ENCODE assay signal across 8 mouse cellular contexts in the genomic region with DNA sequence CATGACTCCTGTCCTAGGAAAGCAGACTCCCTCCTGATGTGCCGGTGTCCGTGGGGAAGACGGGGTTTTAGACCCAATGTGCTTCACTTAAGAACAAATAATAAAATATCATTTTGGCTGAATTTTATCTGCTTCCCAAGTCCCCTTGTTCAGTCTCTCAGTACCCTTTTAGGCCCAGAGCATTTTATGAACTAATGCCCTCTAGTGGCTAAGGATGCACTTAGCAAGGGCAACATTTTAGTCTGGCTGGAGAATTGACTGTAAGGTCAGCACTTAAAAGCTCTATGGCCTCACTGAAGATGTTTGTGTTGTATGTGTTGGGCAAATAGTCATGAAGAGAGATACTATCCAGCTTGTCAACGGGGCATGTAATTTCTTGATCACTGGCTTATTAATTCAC.
DNase-seq lines count a peak whose midpoint lies in the region; ATAC-seq and TF ChIP-seq lines count a peak whose summit lies in the region.

No protein-coding gene starts in this region.

- no peak for ATAC-seq in hindbrain, embryonic 11.5 days (ENCODE audit: low FRiP score)
- ATAC-seq in hindbrain, embryonic 12.5 days (ENCODE audit: low FRiP score): no peak
- no peak for ATAC-seq in erythroblast, adult 5-6 weeks (replicated peaks; ENCODE audit: low FRiP score, poor library complexity, severe bottlenecking)

- peak; percentile 41 for TF ChIP-seq RAD21 in CH12.LX (IDR thresholded peaks at IDR 0.05; ENCODE audit: low read depth, low read length)

- no peaks in the 10 kb centered on the region for H3K27me3 ChIP-seq in hindbrain, embryonic 11.5 days (ENCODE audit: control insufficient read depth, insufficient read depth, low read length)
- H3K27me3 ChIP-seq in hindbrain, embryonic 12.5 days: no peaks in the 10 kb centered on the region
- H3K27me3 ChIP-seq in CH12.LX (replicated peaks): no peaks in the 10 kb centered on the region

- TF ChIP-seq CTCF in CH12.LX (conservative IDR thresholded peaks at IDR 0.05 in 1 of 2, IDR thresholded peaks at IDR 0.05 in 1 of 2; ENCODE audit: low read depth in 2 of 2, low read length in 2 of 2): peak; percentile 45 to 49; a peak in 2 of 4 replicates

- no peaks in the 10 kb centered on the region for H3K4me1 ChIP-seq in hindbrain, embryonic 11.5 days (replicated peaks; ENCODE audit: control insufficient read depth, insufficient read depth, low read length)
- no peaks in the 10 kb centered on the region for H3K4me1 ChIP-seq in hindbrain, embryonic 12.5 days
- peaks cover 0 to 3% of the 10 kb centered on the region in 2 experiments; a peak in 1 of 4 replicates for H3K4me1 ChIP-seq in CH12.LX (ENCODE audit: control insufficient read depth in 1 of 2, insufficient read depth in 2 of 2)

- dilution Hi-C loops in CH12.LX (cut with MboI; ENCODE audit: extremely low pct_ligation_motif_present, extremely low pct_unique_long_range_greater_than_20kb, low sequenced_read_pairs): no loop called here

- no peak overlapping the region for H3K4me3 ChIP-seq in hindbrain, embryonic 11.5 days (ENCODE audit: low read depth, low read length)
- H3K4me3 ChIP-seq in hindbrain, embryonic 12.5 days: no peak overlapping the region
- H3K4me3 ChIP-seq in CH12.LX (replicated peaks in 1 of 3; ENCODE audit: low read depth in 2 of 3, low read length in 2 of 3, poor library complexity in 1 of 3): no peak overlapping the region

- no peak overlapping the region for H3K27ac ChIP-seq in hindbrain, embryonic 11.5 days (ENCODE audit: low read depth, low read length)
- no peak overlapping the region for H3K27ac ChIP-seq in hindbrain, embryonic 12.5 days
- H3K27ac ChIP-seq in CH12.LX (ENCODE audit: insufficient read depth, low read depth): no peak overlapping the region

- H3K79me2 ChIP-seq in CH12.LX (replicated peaks; ENCODE audit: control insufficient read depth, extremely low read depth, insufficient read depth, poor library complexity, severe bottlenecking): no peaks in the 10 kb centered on the region

- no peak overlapping the region for H3K4me2 ChIP-seq in hindbrain, embryonic 11.5 days (replicated peaks; ENCODE audit: low read depth, low read length)
- H3K4me2 ChIP-seq in hindbrain, embryonic 12.5 days (replicated peaks): no peak overlapping the region
- no peak overlapping the region for H3K4me2 ChIP-seq in CH12.LX (ENCODE audit: insufficient read depth, low read depth, poor library complexity, severe bottlenecking)

- TF ChIP-seq POLR2A in CH12.LX (IDR thresholded peaks at IDR 0.05; ENCODE audit: low read depth, low read length): no peak

- in situ Hi-C loops in CH12.LX (cut with MboI; ENCODE audit: low pct_ligation_motif_present, low pct_unique_long_range_greater_than_20kb, low sequenced_read_pairs): loop anchor here (25.0 kb wide), 1 partner anchor 329 kb away; no protein-coding TSS in a partner anchor

- 72% methylated on average over 4 of the region's 4 CpGs for WGBS in hindbrain, embryonic 11.5 days
- WGBS in hindbrain, embryonic 12.5 days: 66% methylated on average over 4 of the region's 4 CpGs

- TF ChIP-seq EP300 in CH12.LX (IDR thresholded peaks at IDR 0.05; ENCODE audit: low read length): no peak

- H3K9ac ChIP-seq in hindbrain, embryonic 11.5 days (ENCODE audit: low read depth, low read length): no peak overlapping the region
- no peak overlapping the region for H3K9ac ChIP-seq in hindbrain, embryonic 12.5 days
- no peak overlapping the region for H3K9ac ChIP-seq in CH12.LX (ENCODE audit: insufficient read depth, low read depth)

- peak; percentile 58 for DNase-seq in hindbrain, embryonic 11.5 days (ENCODE audit: low spot score)
- DNase-seq in CH12.LX (ENCODE audit: extremely low read depth): peak; percentile 29
- peak; percentile 13 for DNase-seq in Muller cell, postnatal 12 days (ENCODE audit: inconsistent ontology term)
- peak; percentile 6 for DNase-seq in hindlimb bud, embryonic 11.5 days (ENCODE audit: extremely low spot score, low read depth, low spot score)
- DNase-seq in heart, adult 11 months: no peak
- DNase-seq in frontal cortex, postnatal 25 days (ENCODE audit: low spot score in 2 of 2): no peak

- no peaks in the 10 kb centered on the region for H3K36me3 ChIP-seq in hindbrain, embryonic 11.5 days (ENCODE audit: control insufficient read depth, insufficient read depth, low read length)
- H3K36me3 ChIP-seq in hindbrain, embryonic 12.5 days: no peaks in the 10 kb centered on the region
- H3K36me3 ChIP-seq in CH12.LX (replicated peaks in 1 of 2; ENCODE audit: control insufficient read depth in 1 of 2, insufficient read depth in 1 of 2, low read length in 1 of 2): no peaks in the 10 kb centered on the region

- H3K9me3 ChIP-seq in hindbrain, embryonic 11.5 days (ENCODE audit: control insufficient read depth, low read length): no peaks in the 10 kb centered on the region
- H3K9me3 ChIP-seq in hindbrain, embryonic 12.5 days (replicated peaks): no peaks in the 10 kb centered on the region
- peaks cover 25% of the 10 kb centered on the region for H3K9me3 ChIP-seq in CH12.LX (replicated peaks; ENCODE audit: low read length)

TF ChIP-seq in CH12.LX, 34 proteins besides CTCF, POLR2A, EP300 and RAD21:
- TF ChIP-seq RCOR1 (conservative IDR thresholded peaks at IDR 0.05; ENCODE audit: low read depth, low read length) (no peak), SMC3 (IDR thresholded peaks at IDR 0.05; ENCODE audit: low read depth, low read length) (peak; percentile 27)
TF ChIP-seq in CH12.LX: peak in this region for 1.

Comparison
In these comparisons a context has a peak if more than half of its experiments do, and no peak if none do; other contexts are left out.
1. DNase-seq: peak in hindbrain, embryonic 11.5 days (single experiment), CH12.LX (single experiment), Muller cell, postnatal 12 days (single experiment) and hindlimb bud, embryonic 11.5 days (single experiment); none in heart, adult 11 months (single experiment) and frontal cortex, postnatal 25 days (0 of 2).